12 mouse cellular contexts compared by ENCODE assay signal in the genomic region with DNA sequence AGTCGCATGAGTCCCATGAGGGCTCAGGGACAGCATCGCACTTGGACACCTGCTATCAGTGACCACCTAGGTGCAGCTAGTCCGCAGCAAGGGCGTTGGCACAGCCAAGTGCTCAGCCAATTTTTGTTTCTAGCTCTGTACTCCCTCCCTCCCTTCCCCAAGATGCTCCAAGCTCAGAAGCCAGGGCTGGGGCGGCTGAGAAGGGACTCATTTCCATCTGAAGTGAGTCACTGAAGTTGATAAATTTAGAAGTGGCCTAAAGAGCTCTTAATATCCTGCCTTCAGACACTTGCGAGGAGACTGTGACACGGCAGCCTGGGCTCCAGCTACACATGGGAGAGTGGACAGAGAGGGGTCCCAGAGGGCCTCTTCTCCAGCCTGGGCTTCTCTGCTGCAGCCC.
"Had no signal": no experiment of that assay in that cellular context is flagged by ENCODE, and none has a peak within 500 bp of the region (broad histone marks: within the 10 kb centered on the region; RNA-seq: fewer than 3 reads in every experiment).

No protein-coding gene starts in this region.

- H3K4me1 ChIP-seq: limb, embryonic 15.5 days; lung, embryonic 15.5 days; megakaryocyte, embryonic 14.5 days; stomach, embryonic 15.5 days had no signal

- H3K4me3 ChIP-seq: limb, embryonic 15.5 days; liver, embryonic 13.5 days; lung, embryonic 15.5 days; midbrain, embryonic 15.5 days; neural tube, embryonic 12.5 days; stomach, embryonic 15.5 days had no signal

- DNase-seq: kidney, adult 11 months; layer of hippocampus, adult 9-11 months; layer of hippocampus, postnatal 36 days; liver, embryonic 13.5 days; right cerebral cortex, postnatal 4 days had no signal

- H3K27ac ChIP-seq: limb, embryonic 15.5 days; liver, embryonic 13.5 days; lung, embryonic 15.5 days; macrophage; midbrain, embryonic 15.5 days; neural tube, embryonic 12.5 days; stomach, embryonic 15.5 days had no signal
